Mouse (Mus musculus) cortical plate, adult 2 months (tissue): Measurements from ENCODE around the gene Adamts18.

Experiments
- CTCF ChIP-seq: fragments of 200-500 bp; IDR thresholded peaks from 2 replicates; pipeline ENCODE4 v1.5.1; 2011; ENCODE audit warnings: mild to moderate bottlenecking, control low read depth, low read length; ENCODE audit not compliant: insufficient read depth; ENCODE audit errors: extremely low read depth
- POLR2A ChIP-seq: fragments of 200-500 bp; IDR thresholded peaks from 2 replicates; pipeline ENCODE4 v1.6.1; 2011; ENCODE audit warnings: mild to moderate bottlenecking, low read length, control low read depth; ENCODE audit not compliant: insufficient read depth; ENCODE audit errors: extremely low read depth

DNA sequence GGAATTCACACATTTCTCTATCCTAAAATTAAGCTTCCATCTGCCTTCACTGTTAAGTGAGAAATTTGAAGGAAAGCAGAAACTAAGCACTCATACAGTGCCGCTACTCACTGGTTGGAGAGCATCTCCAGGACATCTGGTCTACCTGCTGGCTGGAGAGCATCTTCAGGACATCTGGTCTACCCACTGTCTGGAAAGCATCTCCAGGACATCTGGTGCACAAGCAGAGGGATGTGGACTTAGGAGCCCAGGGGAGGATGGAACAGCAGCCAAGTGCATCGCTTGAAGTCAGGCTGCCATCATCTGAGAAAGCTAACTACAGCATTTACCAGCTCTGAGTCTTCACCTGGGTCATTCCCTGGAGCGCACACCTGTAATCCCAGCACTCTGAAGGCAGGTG lies 38.0 kb upstream of the Adamts18 start:
- TF ChIP-seq CTCF (no peak), POLR2A (no peak)
